Mouse (Mus musculus) urinary bladder, adult 2 months (tissue): ENCODE data around the gene Ube2g1. TPM values are rescaled to one million over a fixed set of nuclear protein-coding genes. Genes with fewer than 3 reads are reported as not detected.

ENCODE experiments used
- DNase-seq: peaks from one replicate; pipeline ENCODE4 v3.0.0; 2022; ENCODE audit warnings: low spot score
- polyA plus RNA-seq: library from polyadenylated mRNA; depleted of rRNA; stranded (reverse); fragments of >200 nt; gene quantifications from 2 replicates; pipeline ENCODE4 v1.2.3, GENCODE M21; 2012; rRNA removed

Gene Ube2g1
- polyA plus RNA-seq: 32.1 and 32.9 TPM in 2 replicates

GRCm38 (mm10) chr11:72606694-72607407 is at the start of gene Ube2g1:
TSS of gene Ube2g1 (plus strand) at chr11:72607283.
- peak; percentile 95 for DNase-seq

GRCm38 (mm10) chr11:72558155-72558554 is 48.9 kb upstream of the Ube2g1 start:
- no peak for DNase-seq

GRCm38 (mm10) chr11:72560661-72561060 is 46.4 kb upstream of the Ube2g1 start:
- no peak for DNase-seq

- DNase-seq: no peak
These were observed 42.8 kb upstream of the Ube2g1 start for GRCm38 (mm10) chr11:72564232-72564807.

- DNase-seq: no peak
These were observed 40.8 kb upstream of the Ube2g1 start for GRCm38 (mm10) chr11:72566304-72566703.

GRCm38 (mm10) chr11:72566816-72567338 is 40.2 kb upstream of the Ube2g1 start:
- no peak for DNase-seq

GRCm38 (mm10) chr11:72569051-72569450 is 38.0 kb upstream of the Ube2g1 start:
- DNase-seq: no peak

- DNase-seq: no peak
These were observed 37.3 kb upstream of the Ube2g1 start for GRCm38 (mm10) chr11:72569671-72570318.

GRCm38 (mm10) chr11:72570319-72570979 is 36.6 kb upstream of the Ube2g1 start:
- peak; percentile 45 for DNase-seq

- DNase-seq: no peak
These were observed 33.3 kb upstream of the Ube2g1 start for GRCm38 (mm10) chr11:72573819-72574218.

- DNase-seq: no peak
These were observed 31.0 kb upstream of the Ube2g1 start for GRCm38 (mm10) chr11:72576111-72576465.

- DNase-seq: no peak
These were observed 30.4 kb upstream of the Ube2g1 start for GRCm38 (mm10) chr11:72576466-72577351.

GRCm38 (mm10) chr11:72578471-72578870 is 28.6 kb upstream of the Ube2g1 start:
- no peak for DNase-seq

GRCm38 (mm10) chr11:72581609-72582447 is 25.3 kb upstream of the Ube2g1 start:
- no peak for DNase-seq

- no peak for DNase-seq
These were observed 24.7 kb upstream of the Ube2g1 start for GRCm38 (mm10) chr11:72582448-72582705.

GRCm38 (mm10) chr11:72583092-72583491 is 24.0 kb upstream of the Ube2g1 start:
- DNase-seq: no peak

- no peak for DNase-seq
These were observed 20.5 kb upstream of the Ube2g1 start for GRCm38 (mm10) chr11:72586570-72586969.

GRCm38 (mm10) chr11:72587537-72588233 is 19.4 kb upstream of the Ube2g1 start:
- no peak for DNase-seq

GRCm38 (mm10) chr11:72595010-72595737 is 11.9 kb upstream of the Ube2g1 start:
- DNase-seq: no peak
